Mouse (Mus musculus) urinary bladder, adult 2 months (tissue): ENCODE measurements around the gene Csnk1e. TPM values are rescaled to one million over a fixed set of nuclear protein-coding genes. Genes with fewer than 3 reads are reported as not detected.
"Not testable (repeated sequence)": the region's sequence is repeated elsewhere in the genome, so short reads cannot be mapped to it uniquely, and the experiment has no call there.

Experiments used
- DNase-seq: peaks from one replicate; pipeline ENCODE4 v3.0.0; 2022; ENCODE audit warnings: low spot score
- polyA plus RNA-seq: library from polyadenylated mRNA; depleted of rRNA; stranded (reverse); fragments of >200 nt; gene quantifications from 2 replicates; pipeline ENCODE4 v1.2.3, GENCODE M21; 2012; rRNA removed

The Csnk1e gene
- 76.7 and 90.3 TPM in 2 replicates for polyA plus RNA-seq

- DNase-seq: peak; percentile 64
These were observed at the start of gene Csnk1e for GRCm38 (mm10) chr15:79455106-79455810. TSS of gene Csnk1e (minus strand) at chr15:79455566.

DNA sequence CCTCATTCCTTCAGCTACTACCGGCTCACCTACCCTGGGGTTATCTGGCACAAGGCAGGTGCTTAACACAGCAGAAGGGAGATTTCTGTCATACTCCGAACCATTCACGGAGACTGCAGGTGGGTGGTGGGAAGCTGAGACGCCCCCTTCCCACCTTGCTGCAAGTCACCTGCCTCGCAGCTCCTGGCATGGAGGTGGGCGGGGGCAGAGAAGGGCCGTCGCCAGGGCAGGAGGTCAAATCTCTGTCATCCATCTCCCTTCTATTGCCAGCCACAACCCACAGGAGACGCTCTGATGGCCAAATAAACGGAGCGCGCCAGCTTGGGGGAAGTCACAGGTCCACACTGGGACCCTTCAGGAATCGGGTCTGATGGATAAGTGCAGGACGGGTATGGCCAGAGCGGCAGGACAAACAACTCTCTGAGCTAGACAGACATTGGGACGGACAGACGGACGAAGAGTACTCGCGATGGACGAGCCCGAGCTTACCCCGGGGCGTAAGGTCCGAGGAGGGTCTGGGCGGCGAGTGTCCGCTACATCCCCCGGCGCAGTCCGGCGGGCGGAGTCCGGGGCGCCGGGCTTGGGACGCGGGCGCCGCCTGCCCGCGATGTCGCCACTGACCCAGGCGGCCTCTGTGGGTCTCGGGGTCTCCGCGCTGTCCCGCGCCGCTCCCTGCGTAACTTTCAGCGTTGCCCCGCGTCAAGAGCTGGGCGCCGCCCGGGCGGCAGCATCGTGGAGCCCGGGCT is 49.5 kb upstream of the Csnk1e start, which contains the start of gene Kcnj4:
Gene Kcnj4 (minus strand): TSS at position 535 of the 746 bp plus-strand sequence.
- DNase-seq: no peak

- no peak for DNase-seq
These were observed 48.1 kb upstream of the Csnk1e start for GRCm38 (mm10) chr15:79503438-79503837.

- DNase-seq: no peak
These were observed 47.5 kb upstream of the Csnk1e start for GRCm38 (mm10) chr15:79502891-79503341.

DNA sequence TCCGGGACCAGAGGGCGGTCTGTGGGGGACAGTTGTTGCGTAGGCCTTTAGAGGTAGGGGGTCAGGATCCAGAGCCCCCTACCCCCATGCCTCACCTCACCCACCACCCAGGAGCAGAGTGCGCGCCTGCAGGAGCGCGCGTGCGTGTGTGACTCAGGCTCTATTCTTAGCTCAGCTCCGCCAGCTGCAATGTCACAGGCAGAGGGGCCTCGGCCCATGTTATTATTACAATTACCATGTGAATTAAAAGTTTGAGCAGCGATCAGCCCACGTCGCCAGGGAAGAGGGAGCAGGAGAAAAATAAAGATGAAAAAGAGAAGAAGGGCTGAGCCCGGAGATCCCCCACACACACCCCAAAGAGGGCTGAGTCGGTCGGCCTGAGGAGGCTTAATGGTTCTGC is 44.7 kb upstream of the Csnk1e start:
- no peak for DNase-seq

DNA sequence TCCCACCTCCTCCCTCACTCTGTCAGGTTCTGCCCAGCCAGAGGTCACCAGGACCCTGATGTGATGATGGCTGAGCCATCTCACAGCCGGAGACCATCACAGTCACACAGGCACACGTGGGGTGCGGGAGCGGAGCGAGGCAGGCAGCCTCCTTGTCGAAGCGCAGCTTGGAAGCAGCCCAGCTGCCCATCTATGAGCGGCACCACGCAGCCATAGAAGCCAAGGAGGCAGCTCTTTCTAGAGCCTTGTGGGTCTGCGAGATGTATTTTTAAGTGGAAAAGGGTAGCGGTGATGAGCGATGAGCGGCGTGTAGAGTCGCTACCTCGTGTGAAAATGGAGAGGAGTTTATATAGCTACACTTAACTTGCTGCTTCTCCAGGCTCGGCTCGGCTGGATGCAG is 38.2 kb upstream of the Csnk1e start:
- DNase-seq: no peak

DNA sequence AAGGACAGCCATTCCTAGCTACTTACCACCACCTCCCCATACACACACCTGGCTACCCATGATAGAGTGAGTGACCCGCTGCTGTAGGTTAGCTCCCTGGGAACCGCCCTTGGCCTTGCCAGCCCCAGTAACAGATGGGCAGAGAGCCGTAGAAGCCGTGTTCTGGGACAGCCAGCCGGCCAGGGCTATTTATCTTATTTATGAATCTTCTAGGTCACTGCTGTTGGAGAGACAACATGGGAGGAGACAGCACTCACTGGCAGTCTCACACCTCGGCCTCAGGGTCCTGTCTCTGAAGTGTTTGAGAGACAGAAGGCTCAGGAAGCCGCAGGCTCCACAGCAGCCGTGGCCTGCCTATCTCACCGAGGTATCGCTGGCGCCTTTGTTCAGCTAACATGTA is 34.1 kb upstream of the Csnk1e start:
- no peak for DNase-seq

DNA sequence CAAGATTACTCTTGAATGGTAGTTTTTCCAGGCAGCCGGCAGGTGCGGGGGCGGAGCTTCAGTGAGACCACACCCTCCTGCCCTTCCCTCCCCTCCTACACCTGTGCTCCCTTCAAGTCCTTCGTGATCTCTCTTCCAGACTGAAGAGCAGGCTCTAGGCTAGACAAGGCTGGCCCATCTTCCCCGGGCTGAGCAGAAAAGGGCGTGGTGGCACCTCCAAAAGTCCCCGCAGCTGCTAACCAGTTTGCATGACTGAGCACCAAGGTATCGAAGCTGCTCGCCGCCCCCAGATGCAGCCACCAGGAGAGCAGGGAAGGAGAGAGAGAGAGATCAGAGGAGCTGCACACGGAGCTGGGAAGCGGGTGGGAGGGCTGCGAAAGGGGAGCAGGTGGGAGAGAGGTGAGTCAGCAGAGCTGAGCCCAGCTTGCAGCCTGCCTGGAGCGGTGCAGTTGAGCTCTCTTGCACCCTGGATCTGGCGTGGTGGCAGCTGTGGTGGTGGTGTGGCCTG is 25.9 kb upstream of the Csnk1e start:
- no peak for DNase-seq

DNA sequence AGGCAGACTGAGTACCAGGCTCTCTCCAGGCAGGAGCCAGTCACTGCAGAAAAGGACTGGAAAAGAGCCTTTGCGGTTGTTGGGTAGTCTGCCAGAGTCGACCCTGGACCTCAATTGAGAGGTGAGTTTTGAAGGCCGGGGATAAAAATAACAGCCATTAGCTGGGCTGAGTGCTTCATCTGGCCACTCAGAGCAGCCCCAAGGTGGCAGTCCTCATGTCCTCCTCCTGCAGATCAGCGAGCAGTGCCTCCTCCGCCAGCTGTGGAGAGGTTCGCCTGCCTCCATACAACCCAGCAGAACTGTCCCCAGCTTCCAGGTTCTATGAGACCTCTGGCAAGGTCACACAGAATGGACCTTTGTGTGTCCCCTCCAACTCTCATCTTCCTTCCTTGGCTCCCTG is 21.9 kb upstream of the Csnk1e start:
- DNase-seq: no peak

GRCm38 (mm10) chr15:79473638-79474355 is 18.4 kb upstream of the Csnk1e start:
- DNase-seq: no peak

GRCm38 (mm10) chr15:79473042-79473441 is 17.7 kb upstream of the Csnk1e start:
- DNase-seq: no peak

- DNase-seq: no peak
These were observed 15.7 kb upstream of the Csnk1e start for GRCm38 (mm10) chr15:79471095-79471494.

- no peak for DNase-seq
These were observed 15.2 kb upstream of the Csnk1e start for GRCm38 (mm10) chr15:79470583-79470982.

DNA sequence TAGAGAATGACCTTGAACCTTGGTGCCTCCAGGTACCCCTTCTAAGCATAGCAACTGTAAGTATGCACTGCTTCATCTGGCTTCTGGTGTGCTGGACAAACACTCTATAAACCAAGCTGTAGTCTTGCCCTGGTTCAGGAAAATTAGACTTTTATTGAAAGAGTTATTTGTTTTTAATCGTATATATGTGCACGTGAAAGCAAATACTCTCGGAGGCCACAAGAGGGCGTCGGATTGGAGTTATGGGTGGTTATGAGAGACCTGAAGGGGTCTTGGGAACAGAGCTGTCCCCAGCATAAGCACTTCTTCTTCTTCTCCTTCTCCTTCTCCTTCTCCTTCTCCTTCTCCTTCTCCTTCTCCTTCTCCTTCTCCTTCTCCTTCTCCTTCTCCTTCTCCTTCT is 14.2 kb upstream of the Csnk1e start:
- DNase-seq: no peak

GRCm38 (mm10) chr15:79466601-79467286 is 11.4 kb upstream of the Csnk1e start:
- peak; percentile 65 for DNase-seq

- no peak for DNase-seq
These were observed 1.2 kb upstream of the Csnk1e start for GRCm38 (mm10) chr15:79456546-79456945.

DNA sequence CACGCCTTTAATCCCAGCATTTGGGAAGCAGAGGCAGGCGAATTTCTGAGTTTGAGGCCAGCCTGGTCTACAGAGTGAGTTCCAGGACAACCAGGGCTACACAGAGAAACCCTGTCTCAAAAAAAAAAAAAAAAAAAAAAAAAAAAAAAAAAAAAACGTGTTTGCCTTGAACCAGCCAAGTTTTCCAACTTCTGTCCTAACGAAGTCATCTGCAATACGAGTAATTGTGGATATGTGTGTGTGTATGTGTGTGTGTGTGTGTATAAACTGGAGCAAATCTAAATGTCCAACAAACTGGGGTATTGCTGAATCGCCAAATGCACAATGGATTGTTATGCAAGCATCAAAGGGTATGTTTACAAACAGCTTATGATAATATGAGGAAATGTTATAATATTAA is 738 bp upstream of the Csnk1e start:
- DNase-seq: not testable (repeated sequence)

DNA sequence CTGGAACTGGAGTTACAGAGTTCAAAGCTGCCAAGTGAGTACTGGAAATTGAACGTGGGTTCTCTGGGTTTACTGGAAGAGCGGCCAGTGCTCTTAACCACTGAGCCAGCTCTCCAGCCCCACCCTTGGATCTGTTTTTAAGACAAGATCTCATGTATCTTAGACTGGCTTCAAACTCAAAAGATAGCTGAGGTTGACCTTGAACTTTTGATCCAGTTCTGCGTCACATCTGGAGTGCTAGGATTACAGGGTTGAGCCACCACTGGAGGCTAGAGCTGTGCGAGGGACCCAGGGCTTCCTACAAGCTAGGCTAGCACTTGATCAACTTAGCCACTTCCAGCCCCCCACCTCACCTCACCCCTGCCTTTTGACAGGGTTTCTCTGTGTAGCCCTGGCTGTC is 1.5 kb downstream of the Csnk1e start:
- no peak for DNase-seq

DNA sequence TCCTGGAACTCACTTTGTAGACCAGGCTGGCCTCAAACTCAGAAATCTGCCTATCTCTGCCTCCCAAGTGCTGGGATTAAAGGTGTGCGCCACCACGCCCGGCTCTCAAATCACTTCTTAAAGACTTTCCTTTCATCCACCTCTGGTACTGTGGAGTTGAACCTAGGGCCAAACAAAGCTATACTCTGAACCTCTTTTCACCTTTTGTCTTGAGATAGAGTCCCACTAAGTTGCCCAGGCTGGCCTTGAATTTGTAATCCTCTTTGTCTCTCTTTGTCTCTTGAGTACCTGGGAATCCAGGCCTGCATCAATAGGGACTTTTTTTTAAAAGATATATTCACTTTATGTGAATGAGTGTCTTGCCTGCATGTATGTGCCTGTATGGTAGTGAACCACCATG is 7.3 kb downstream of the Csnk1e start:
- DNase-seq: no peak

DNA sequence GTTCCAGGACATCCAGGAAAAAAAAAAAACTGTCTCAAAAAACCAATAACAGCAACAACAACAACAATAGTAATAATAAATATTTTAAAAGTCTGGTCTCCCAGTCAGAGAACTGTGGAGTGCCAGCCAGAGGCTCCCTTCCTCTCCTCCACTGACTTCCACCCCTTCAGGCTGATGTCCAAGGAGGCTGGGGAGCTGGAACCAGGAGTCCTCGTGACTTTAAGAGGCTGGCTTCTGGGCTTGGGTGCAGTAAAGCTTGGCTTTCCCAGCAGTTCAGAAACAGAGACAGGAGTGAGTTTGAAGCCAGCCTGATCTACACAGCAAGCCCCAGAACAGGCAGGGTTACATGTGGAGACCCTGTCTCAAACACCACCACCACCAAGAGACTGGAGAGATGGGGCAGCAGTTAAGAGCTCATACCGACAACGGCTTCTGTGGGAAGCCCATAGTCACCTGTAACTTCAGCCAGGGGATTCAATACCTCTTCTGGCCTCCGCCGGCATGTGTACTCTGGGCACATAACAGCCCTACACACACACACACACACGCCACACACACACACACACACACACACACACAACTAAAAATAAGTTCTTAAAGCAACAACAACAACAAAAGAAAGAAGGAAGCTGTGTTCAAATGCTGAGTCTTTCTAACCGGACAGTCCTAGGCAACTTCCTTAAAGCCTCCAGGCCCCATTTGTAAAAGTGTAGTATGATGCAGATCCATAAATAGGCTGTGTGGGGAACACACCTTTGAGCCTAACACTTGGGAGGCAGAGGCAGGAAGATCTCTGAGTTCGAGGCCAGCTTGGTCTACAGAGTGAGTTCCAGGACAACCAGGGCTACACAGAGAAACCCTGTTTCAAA is 9.3 kb downstream of the Csnk1e start:
- no peak for DNase-seq
